Mouse (Mus musculus) CH12.LX (cell line): Measurements from ENCODE around the gene Serpina12. TPM values are rescaled to one million over a fixed set of nuclear protein-coding genes. Genes with fewer than 3 reads are reported as not detected.

Source experiments
- DNase-seq: peaks from one replicate; pipeline ENCODE4 v3.0.0-alpha.2; 2013; ENCODE audit errors: extremely low read depth
- H3K27ac ChIP-seq: 2 replicates; pipeline ENCODE4 v1.5.1; 2012; ENCODE audit warnings: low read depth, mild to moderate bottlenecking, control low read depth, moderate library complexity; ENCODE audit not compliant: insufficient read depth
- H3K27me3 ChIP-seq: replicated peaks from 2 replicates; pipeline ENCODE3; 2012; ENCODE audit warnings: inconsistent platforms
- H3K36me3 ChIP-seq, 2 experiments: replicated peaks in 1 of 2; 2 replicates each; pipeline versions ENCODE3 to v1.6.1; 2012; ENCODE audit warnings: inconsistent platforms in 1 of 2, low read length in 1 of 2, mild to moderate bottlenecking in 1 of 2, mixed read lengths in 1 of 2, moderate library complexity in 1 of 2; ENCODE audit not compliant: control insufficient read depth in 1 of 2, insufficient read depth in 1 of 2
- H3K4me1 ChIP-seq, 2 experiments: 2 replicates each; pipeline ENCODE4 v1.6.1; 2012; ENCODE audit warnings: inconsistent platforms in 1 of 2, moderate library complexity in 1 of 2; ENCODE audit not compliant: insufficient read depth in 2 of 2, control insufficient read depth in 1 of 2
- H3K4me2 ChIP-seq: 2 replicates; pipeline ENCODE4 v1.6.1; 2012; ENCODE audit warnings: low read depth, mild to moderate bottlenecking, control low read depth; ENCODE audit not compliant: poor library complexity, insufficient read depth, severe bottlenecking
- H3K4me3 ChIP-seq, 3 experiments: fragments of 150-350 bp in 1 of 3; sonication (generic) in 1 of 3; replicated peaks in 1 of 3; 2 replicates each; pipeline versions ENCODE3 to v1.5.1; 2011 to 2012; ENCODE audit warnings: low read depth in 2 of 3, low read length in 2 of 3, mild to moderate bottlenecking in 2 of 3, moderate library complexity in 2 of 3, control low read depth in 1 of 3, improper control_type of control experiment in 1 of 3, inconsistent platforms in 1 of 3, mixed read lengths in 1 of 3; ENCODE audit not compliant: poor library complexity in 1 of 3
- H3K79me2 ChIP-seq: replicated peaks from 2 replicates; pipeline ENCODE4 v1.6.1; 2012; ENCODE audit warnings: mild to moderate bottlenecking, moderate library complexity; ENCODE audit not compliant: control insufficient read depth, poor library complexity, insufficient read depth, severe bottlenecking; ENCODE audit errors: extremely low read depth
- H3K9ac ChIP-seq: 2 replicates; pipeline ENCODE4 v1.6.1; 2012; ENCODE audit warnings: low read depth, mild to moderate bottlenecking, control low read depth, moderate library complexity; ENCODE audit not compliant: insufficient read depth
- H3K9me3 ChIP-seq: replicated peaks from 2 replicates; pipeline ENCODE3; 2012; ENCODE audit warnings: low read length, inconsistent platforms, mixed read lengths
- CHD1 ChIP-seq: IDR thresholded peaks from 2 replicates; pipeline ENCODE4 v1.6.1; 2012; ENCODE audit warnings: low read depth, low read length, improper control_type of control experiment, inconsistent platforms
- CHD2 ChIP-seq: IDR thresholded peaks from 2 replicates; pipeline ENCODE4 v1.6.1; 2011; ENCODE audit warnings: low read length, improper control_type of control experiment
- CTCF ChIP-seq, 2 experiments: IDR thresholded peaks in 1 of 2; conservative IDR thresholded peaks in 1 of 2; 2 replicates each; pipeline ENCODE4 v1.5.1; 2011 to 2012; ENCODE audit warnings: low read depth in 2 of 2, low read length in 2 of 2, improper control_type of control experiment in 1 of 2, inconsistent platforms in 1 of 2, mild to moderate bottlenecking in 1 of 2, moderate library complexity in 1 of 2
- EP300 ChIP-seq: IDR thresholded peaks from 2 replicates; pipeline ENCODE4 v1.6.1; 2011; ENCODE audit warnings: low read length, improper control_type of control experiment
- ETS1 ChIP-seq: conservative IDR thresholded peaks from 2 replicates; pipeline ENCODE4 v1.6.1; 2012; ENCODE audit warnings: low read depth, mild to moderate bottlenecking, inconsistent platforms, low read length, improper control_type of control experiment, moderate library complexity
- IRF4 ChIP-seq: IDR thresholded peaks from 2 replicates; pipeline ENCODE4 v1.6.1; 2014; ENCODE audit warnings: low read depth, mild to moderate bottlenecking, inconsistent platforms, low read length, improper control_type of control experiment
- JUND ChIP-seq: conservative IDR thresholded peaks from 2 replicates; pipeline ENCODE4 v1.6.1; 2011; ENCODE audit warnings: low read depth, low read length, improper control_type of control experiment
- MAFK ChIP-seq: IDR thresholded peaks from 2 replicates; pipeline ENCODE4 v1.6.1; 2011; ENCODE audit warnings: low read length, improper control_type of control experiment; ENCODE audit not compliant: insufficient replicate concordance
- MXI1 ChIP-seq: IDR thresholded peaks from 2 replicates; pipeline ENCODE4 v1.6.1; 2011; ENCODE audit warnings: mild to moderate bottlenecking, low read depth, low read length, improper control_type of control experiment
- POLR2A ChIP-seq: IDR thresholded peaks from 2 replicates; pipeline ENCODE4 v1.6.1; 2011; ENCODE audit warnings: low read depth, mild to moderate bottlenecking, improper control_type of control experiment, low read length
- POLR2AphosphoS2 ChIP-seq: IDR thresholded peaks from 2 replicates; pipeline ENCODE4 v1.6.1; 2011; ENCODE audit warnings: low read depth, low read length, improper control_type of control experiment
- RAD21 ChIP-seq: IDR thresholded peaks from 2 replicates; pipeline ENCODE4 v1.6.1; 2011; ENCODE audit warnings: low read depth, mild to moderate bottlenecking, low read length, improper control_type of control experiment, moderate library complexity
- SIN3A ChIP-seq: IDR thresholded peaks from 2 replicates; pipeline ENCODE4 v1.6.1; 2012; ENCODE audit warnings: low read length, improper control_type of control experiment, inconsistent platforms
- SMC3 ChIP-seq: IDR thresholded peaks from 2 replicates; pipeline ENCODE4 v1.6.1; 2011; ENCODE audit warnings: low read depth, low read length, improper control_type of control experiment
- TCF12 ChIP-seq: IDR thresholded peaks from 2 replicates; pipeline ENCODE4 v1.6.1; 2014; ENCODE audit warnings: low read depth, mild to moderate bottlenecking, inconsistent platforms, low read length, improper control_type of control experiment
- USF2 ChIP-seq: conservative IDR thresholded peaks from 2 replicates; pipeline ENCODE4 v1.6.1; 2011; ENCODE audit warnings: low read depth, low read length, improper control_type of control experiment
- ZC3H11A ChIP-seq: IDR thresholded peaks from 2 replicates; pipeline ENCODE4 v1.6.1; 2012; ENCODE audit warnings: low read depth, mild to moderate bottlenecking, inconsistent platforms, low read length, improper control_type of control experiment
- ZKSCAN1 ChIP-seq: IDR thresholded peaks from 2 replicates; pipeline ENCODE4 v1.6.1; 2012; ENCODE audit warnings: low read depth, inconsistent platforms, low read length, improper control_type of control experiment, borderline replicate concordance
- ZMIZ1 ChIP-seq: IDR thresholded peaks from 2 replicates; pipeline ENCODE4 v1.6.1; 2012; ENCODE audit warnings: low read depth, mild to moderate bottlenecking, inconsistent platforms, low read length, improper control_type of control experiment
- dilution Hi-C: fragments of 300-500 bp; cut with MboI; formaldehyde crosslinking; loops from 2 replicates; pipeline ENCODE4 v1.14.3; 2020; ENCODE audit warnings: low sequenced_read_pairs; ENCODE audit not compliant: extremely low pct_unique_long_range_greater_than_20kb, extremely low pct_ligation_motif_present
- in situ Hi-C: fragments of 300-500 bp; cut with MboI; formaldehyde crosslinking; loops from 3 replicates; pipeline ENCODE4 v1.14.3; 2019; ENCODE audit warnings: low sequenced_read_pairs, low pct_ligation_motif_present, low pct_unique_long_range_greater_than_20kb, mixed read lengths
- polyA plus RNA-seq: library from polyadenylated mRNA; unstranded; fragments of >175 nt; gene quantifications from 2 replicates; pipeline ENCODE4 v1.2.1, GENCODE M21; 2012; ENCODE audit warnings: low read depth; ENCODE audit not compliant: insufficient read length
- total RNA-seq, 2 experiments: library from RNA; depleted of rRNA; stranded (reverse); fragments of 300-350 nt in 1 of 2; fragments of >200 nt in 1 of 2; gene quantifications; 2 replicates each; pipeline ENCODE4 v1.2.3; 2012 to 2014

Serpina12 gene
- total and polyA plus RNA-seq, 3 experiments: 0.09 TPM; not detected in 2

- Histone ChIP-seq H3K36me3 (no peaks in the 10 kb centered on the region), H3K79me2 (no peaks in the 10 kb centered on the region), H3K9me3 (no peaks in the 10 kb centered on the region), H3K27me3 (peaks cover 56% of the 10 kb centered on the region), H3K4me2 (no peak overlapping the region), H3K4me3 (no peak overlapping the region), H3K27ac (no peak overlapping the region), H3K9ac (no peak overlapping the region), H3K4me1 (peaks cover 3 to 14% of the 10 kb centered on the region in 2 experiments; a peak in 2 of 4 replicates)
- dilution Hi-C loops: no loop called here
- no peak for DNase-seq
- in situ Hi-C loops: loop anchor here (10.0 kb wide), 1 partner anchor 436 kb away; no protein-coding TSS in a partner anchor
- peak; percentile 39 for TF ChIP-seq RAD21
- TF ChIP-seq EP300: no peak
- TF ChIP-seq TCF12: no peak
- peak; percentile 37; the same call in 1 of the 2 replicates for TF ChIP-seq SMC3
- TF ChIP-seq ZKSCAN1: no peak
- peak in 1 of 2 experiments; percentile 49; a peak in 2 of 4 replicates for TF ChIP-seq CTCF (conservative IDR thresholded peaks at IDR 0.05 in 1 of 2, IDR thresholded peaks at IDR 0.05 in 1 of 2; ENCODE audit: low read depth in 2 of 2, low read length in 2 of 2)
Observed at GRCm38 (mm10) chr12:103988754-103989513, 55.3 kb downstream of the Serpina12 start.

GRCm38 (mm10) chr12:103985868-103986267 lies 58.4 kb downstream of the Serpina12 start:
- H3K36me3 ChIP-seq: no peaks in the 10 kb centered on the region
- H3K27ac ChIP-seq: no peak overlapping the region
- no peak for DNase-seq
- no peak overlapping the region for H3K4me3 ChIP-seq
- TF ChIP-seq POLR2AphosphoS2 (no peak), JUND (no peak), CHD1 (no peak), IRF4 (peak; percentile 72), POLR2A (no peak), MAFK (no peak), MXI1 (no peak), SIN3A (no peak), ETS1 (0 out of 2 replicates have a peak, but pooled peaks have one; percentile 11), ZC3H11A (no peak), EP300 (peak; percentile 64; the same call in 1 of the 2 replicates), CHD2 (no peak), ZMIZ1 (no peak), USF2 (no peak), SMC3 (no peak), TCF12 (no peak; the same call in 1 of the 2 replicates)
- dilution Hi-C loops: no loop called here
- H3K79me2 ChIP-seq: no peaks in the 10 kb centered on the region
- H3K9me3 ChIP-seq: no peaks in the 10 kb centered on the region
- no peak overlapping the region for H3K9ac ChIP-seq
- peak overlapping the region; percentile 71 for H3K4me2 ChIP-seq
- peaks cover 65% of the 10 kb centered on the region for H3K27me3 ChIP-seq
- H3K4me1 ChIP-seq: peaks cover 3 to 14% of the 10 kb centered on the region in 2 experiments; a peak in 2 of 4 replicates
- in situ Hi-C loops: loop anchor here (10.0 kb wide), 1 partner anchor 439 kb away; no protein-coding TSS in a partner anchor
